Mouse (Mus musculus) ZHBTc4 (cell line): Measurements from ENCODE around the gene Slc1a3.

ENCODE experiments used
- DNase-seq: peaks from one replicate; pipeline ENCODE4 v3.0.0-alpha.2; 2011; ENCODE audit warnings: low read depth, low spot score

The Slc1a3 gene

DNA sequence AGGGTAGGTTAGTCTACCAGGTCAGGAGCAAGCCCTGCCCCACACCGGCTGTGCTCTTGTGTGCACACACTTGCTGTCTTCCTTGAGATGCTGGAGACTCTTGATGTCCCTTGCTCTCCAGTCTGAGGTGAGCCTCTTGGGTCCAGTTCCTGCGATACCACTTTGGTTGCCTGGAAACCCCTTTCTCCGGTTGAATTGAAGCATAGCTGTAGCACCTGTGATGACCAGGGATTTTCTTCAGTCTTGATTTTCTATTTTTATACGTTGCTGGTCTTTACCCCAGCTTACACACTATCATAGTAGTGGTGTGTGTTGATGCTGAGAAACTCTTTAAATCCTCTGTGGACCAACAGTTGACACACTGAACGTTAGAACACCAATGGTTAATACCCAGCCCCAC is 95.9 kb downstream of the Slc1a3 start:
- no peak for DNase-seq

DNA sequence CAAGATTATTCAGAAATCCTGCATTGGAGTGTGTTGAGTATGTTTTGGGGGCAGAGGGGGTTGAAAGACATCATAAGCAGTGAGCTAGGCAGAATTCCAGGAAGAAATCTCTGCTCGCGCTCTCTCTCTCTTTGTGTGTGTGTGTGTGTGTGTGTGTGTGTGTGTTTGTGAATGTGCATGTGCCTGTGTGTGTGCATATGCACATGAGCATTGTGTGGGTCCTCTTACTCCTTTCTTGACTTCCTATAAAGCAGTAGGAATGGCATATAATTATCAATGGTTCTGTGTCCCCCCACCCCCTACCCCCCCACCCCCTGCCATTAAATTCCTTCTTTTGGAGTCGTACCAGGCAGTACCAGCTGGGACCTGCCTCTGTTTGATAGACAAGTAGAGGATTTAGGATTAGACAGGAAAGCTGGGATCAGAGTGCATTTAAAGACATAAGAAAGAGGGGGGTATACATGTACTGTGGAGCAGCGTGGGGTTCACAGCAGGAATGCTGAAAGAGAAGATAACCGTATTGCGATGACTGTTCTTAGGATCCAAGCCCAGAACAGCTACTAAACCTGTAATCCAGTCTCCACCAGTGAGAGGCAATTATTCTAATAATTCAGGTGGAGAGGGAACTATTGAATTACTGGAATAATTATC is 104.9 kb downstream of the Slc1a3 start:
- no peak for DNase-seq

DNA sequence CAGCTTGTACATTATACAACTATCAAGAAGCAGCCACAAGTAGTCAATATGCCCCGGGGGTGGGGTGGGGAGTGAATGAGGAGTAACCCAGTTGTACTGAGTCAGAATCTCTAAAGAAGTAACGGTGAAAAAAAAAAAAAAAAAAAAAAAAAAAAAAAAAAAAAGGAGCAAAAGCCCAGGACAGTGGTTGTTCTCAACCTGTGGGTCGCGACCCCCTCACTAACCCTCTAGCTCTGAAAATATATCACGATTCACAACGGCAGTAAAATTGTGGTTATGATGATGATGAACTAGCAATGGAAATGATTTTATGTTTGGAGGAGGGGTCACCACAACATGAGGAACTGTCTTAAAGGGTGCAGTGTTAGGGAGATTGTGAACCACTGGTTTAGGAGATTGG is 108.2 kb downstream of the Slc1a3 start:
- DNase-seq: no peak

DNA sequence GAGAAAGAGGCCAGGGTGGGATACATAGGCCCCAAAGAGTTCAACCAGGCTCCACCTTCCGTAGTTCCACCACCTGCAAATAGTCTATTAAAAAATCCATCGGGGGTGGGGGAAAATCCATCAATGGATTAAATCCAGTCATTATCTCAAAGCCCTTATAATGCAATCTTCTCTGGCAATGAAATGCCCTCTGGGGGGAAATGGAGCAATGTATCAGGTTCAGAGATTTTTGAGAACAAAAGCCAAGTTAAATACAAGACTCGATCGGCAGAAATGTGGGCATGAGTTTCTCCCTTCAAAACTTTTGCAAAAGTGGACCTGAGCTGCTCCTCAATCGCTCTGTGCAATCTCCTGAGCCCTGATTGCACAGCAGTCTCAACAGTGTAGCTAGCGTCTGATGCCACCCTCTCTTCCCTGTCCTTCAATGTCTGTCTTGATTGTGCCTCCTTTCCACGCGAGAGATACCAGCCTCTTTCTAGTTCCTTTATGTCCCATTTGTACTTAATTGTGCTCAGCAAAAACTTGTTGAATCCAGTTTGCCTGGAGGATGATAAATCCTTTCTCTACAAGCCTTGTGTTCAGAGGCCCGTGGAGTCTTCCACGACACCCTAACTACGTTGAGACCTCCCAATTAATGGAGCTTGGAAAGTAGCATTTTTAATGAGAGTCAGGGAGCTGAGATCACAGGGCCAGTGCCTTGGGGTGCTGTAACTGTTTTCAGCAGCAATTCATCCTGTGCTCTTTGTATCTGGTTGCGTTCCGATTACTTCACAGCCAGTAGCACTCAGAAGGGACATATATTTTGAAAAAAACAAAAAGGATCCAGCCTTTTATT is 109.0 kb downstream of the Slc1a3 start:
- DNase-seq: no peak

DNA sequence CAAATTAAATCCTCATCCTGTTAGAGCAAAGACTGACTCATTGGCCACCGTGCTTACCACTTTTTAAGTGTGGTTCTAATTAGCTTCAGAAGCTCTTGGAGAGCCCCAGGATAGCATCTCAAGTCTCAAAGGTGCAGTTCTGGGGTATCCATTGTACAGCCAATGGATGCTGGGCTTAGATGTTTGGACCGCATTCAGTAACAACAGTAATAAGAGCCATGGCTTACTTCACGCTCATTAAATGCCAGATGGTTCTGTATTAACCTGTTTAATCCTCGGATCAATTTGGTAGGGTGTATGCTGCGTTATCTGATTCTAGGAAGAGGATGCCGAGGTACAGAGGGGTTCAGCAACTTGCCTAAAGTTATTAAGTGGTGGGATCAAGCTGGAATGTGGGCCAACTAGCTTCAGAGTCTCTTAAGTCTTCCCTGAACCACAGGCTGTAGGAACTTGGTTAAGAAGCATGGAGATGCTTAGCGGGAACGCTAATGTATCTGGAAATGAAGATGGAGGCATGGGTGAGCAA is 114.1 kb downstream of the Slc1a3 start:
- DNase-seq: no peak

DNA sequence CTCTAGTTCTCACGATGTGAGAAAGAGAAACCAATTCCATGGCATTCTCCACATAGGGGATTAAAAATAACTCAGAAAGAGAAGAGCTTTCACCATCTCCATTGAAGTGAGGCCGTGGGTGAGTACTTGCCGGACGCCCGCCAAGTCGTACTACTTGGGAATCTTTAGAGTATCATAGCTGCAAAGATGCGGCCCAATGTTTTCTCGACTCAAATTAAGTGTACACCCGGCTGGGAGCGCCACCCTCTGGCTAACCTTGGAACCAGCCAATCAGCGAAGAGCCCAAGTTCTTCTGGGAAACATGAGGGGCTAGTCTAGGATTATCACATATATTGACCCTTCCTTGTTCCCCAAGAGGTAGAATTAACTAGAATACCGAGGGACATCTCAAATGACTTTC is 115.3 kb downstream of the Slc1a3 start:
- DNase-seq: peak; percentile 60

DNA sequence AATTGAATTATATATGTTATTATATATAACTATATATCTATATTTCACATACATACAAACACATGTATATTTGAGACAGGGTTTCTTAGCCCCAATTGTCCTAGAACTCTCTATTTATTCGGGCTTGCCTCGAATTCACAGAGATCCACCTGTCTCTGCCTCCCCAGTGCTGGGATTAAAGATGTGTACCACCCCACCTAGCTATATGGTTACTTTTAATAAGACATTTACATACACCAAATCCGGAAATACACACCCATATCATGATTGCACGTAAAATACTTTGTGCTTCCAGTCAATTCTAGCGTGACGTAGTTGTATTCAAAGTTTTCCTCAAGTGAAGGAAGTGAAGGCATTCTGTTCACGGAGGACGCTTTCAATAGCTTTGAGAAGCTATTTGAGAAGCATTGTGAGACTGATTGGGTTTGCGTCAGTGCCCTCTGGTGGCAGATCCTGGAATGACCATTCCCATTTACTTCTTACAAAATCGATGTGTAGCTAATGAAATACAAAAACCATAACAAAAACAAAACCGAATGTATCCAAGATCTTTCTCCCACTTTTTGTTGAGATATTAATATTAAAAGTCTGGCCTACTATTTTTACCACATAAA is 121.0 kb downstream of the Slc1a3 start:
- peak; percentile 85 for DNase-seq

DNA sequence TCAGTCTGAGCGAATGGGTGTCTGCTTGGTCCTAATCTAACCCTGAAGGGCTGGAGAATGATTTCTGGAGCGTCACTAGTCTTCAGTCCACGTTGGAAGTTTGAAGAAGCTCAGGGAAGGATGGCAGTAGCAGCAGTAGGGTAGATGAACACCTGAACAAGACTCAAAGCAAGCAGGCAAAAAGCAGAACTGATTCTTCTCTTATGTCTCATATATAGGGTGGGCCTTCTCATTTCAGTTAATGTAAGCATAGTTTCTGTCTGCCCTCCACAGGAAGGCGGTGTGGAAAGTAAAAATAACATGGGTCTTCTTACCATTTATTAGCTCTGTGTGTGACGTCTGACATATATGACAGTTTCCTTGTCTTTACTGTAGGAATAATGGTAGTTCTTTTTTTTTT is 122.5 kb downstream of the Slc1a3 start:
- no peak for DNase-seq

DNA sequence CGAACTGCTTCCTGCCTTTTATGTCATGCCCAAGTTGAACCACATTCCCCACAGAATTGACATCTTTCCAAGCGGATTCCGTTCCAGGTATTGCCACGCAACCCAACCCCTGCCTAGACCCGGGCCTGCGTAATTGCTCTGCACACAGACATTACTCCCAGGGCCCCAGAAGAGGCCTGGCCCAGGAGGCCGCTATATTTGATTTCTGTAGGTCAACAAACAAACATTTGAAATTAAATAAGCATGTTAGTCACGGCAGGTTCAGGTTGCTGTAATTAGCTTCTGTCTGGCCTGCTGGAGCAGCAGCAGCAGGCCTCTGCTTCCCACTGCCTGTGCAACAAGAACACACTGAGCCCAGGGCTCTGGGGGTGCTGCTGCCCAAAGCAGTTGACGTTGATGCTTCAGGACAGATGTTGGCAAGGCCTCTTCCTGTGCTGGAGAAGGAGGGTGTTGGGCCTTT is 123.7 kb downstream of the Slc1a3 start:
- DNase-seq: no peak
